Mouse (Mus musculus) kidney, postnatal 36 days (tissue): Measurements from ENCODE around the gene B4galt2.

Experiments
- DNase-seq, 2 experiments: peaks; one replicate each; pipeline ENCODE4 v3.0.0; 2021 to 2022; ENCODE audit warnings: mixed read lengths in 2 of 2

B4galt2 gene

GRCm38 (mm10) chr4:117882701-117883691 lies at the start of gene B4galt2:
TSS of gene B4galt2 (minus strand) at chr4:117883487.
- peak; percentile 22 to 58 for DNase-seq

- peak; percentile 68 to 82 for DNase-seq
Measured at GRCm38 (mm10) chr4:117929391-117929881, 46.1 kb upstream of the B4galt2 start, which contains the start of gene Artn. TSS of gene Artn (minus strand) at chr4:117929763.

GRCm38 (mm10) chr4:117928699-117929241 lies 45.5 kb upstream of the B4galt2 start:
- DNase-seq: peak; percentile 64 to 81

DNA sequence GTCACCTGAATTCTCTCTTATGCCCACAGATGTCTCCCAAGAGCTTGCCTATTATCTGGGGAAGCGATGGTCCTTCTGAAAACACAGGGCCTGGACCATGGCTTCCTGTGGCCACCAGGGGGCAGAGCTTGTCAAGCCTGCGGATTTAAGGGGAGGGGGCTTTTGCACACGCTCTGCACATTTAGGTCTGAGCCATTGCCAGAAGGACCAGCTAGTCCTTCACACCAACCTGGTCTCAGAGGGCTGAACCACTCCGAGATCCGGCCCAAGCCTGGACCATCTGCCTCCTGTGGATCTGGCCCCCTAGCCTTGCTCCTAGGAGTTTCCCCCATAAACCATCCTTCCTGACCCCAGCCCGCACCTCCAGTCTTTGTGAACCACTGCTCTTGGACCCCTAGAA lies 44.9 kb upstream of the B4galt2 start:
- peak; percentile 7 to 55 for DNase-seq

DNA sequence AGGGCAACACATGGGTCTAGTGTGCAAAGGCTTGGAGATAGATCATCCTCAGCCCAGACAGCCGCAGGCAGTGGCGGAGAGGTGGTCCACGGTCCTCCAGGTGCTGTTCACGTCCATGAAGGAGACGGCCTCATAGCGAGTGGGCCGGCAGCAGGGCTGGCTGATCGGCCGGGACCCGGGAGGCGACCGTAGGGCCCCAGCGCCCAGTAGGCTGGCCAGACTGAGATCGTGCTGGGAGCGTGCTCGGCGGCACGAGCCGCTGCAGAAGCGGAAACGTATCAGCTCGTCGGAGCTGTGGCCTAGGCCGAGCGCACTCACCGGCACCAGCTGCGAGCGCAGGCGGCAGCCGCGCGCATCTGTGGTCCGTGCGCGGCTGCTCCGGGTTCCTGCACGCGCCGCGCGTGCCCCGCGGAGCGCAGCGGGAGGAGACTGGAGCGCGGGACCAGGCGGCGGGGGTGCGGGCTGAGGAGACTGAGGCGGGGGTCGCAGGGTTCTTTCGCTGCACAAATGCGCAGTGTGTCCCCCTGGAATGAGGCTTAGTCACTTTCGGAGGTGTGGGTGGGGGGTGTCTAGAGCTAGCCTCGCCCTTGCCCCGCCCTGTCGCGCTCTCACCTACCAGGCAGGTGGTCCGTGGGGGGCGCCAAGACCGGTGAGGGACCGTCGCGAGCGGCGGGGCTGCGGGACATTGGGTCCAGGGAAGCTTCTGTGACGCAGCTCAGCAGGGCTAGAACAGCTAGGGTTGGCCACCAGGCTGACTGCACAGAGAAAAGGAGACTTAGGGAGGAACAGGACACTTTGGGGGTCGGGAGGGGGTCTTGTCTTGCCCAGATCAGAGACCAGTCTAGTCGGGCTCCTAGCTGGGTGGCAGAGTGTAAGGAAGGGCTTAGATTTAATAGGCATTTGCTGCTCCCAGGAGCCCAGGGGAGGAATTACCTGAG lies 43.5 kb upstream of the B4galt2 start:
- DNase-seq: peak; percentile 16 to 50

DNA sequence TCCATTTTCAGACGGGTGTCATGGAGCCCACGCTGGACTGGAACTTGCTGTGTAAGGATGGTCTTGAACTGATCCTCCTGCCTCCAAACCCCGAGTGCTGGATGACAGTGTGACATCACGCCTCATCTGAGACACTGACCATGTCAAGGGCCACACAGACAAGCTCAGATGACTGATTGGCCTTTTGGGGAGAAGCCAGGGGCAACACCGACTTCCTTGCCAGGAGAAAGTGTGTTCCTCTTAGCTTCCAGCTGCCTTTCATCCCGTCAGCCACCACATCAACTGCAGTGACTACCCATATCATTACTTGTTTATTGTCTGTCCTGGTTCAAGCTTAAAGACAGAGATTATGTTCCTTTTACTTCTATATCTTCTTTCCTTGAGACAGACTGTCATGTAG lies 41.6 kb upstream of the B4galt2 start:
- DNase-seq: no peak

- no peak for DNase-seq
Measured at GRCm38 (mm10) chr4:117923450-117923849, 40.2 kb upstream of the B4galt2 start.

DNA sequence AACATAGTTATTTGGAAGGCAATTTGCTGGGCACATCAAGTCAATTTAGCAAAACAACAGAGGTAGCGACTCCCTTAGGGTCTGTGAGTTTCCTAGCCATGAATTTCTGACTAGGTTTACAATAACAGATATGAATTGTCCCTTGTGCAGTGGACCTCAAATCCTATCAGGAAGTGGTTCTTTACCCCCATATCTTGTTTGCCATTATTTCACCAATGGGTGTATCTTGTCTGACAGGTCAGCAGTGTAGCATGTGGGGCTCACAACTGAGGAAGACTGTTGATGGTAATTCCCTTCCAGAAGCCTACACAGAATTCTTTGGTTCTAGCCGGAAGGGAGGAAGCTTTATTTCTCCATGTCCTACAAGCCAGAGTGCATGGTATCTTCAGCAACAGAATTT lies 38.1 kb upstream of the B4galt2 start:
- DNase-seq: no peak

DNA sequence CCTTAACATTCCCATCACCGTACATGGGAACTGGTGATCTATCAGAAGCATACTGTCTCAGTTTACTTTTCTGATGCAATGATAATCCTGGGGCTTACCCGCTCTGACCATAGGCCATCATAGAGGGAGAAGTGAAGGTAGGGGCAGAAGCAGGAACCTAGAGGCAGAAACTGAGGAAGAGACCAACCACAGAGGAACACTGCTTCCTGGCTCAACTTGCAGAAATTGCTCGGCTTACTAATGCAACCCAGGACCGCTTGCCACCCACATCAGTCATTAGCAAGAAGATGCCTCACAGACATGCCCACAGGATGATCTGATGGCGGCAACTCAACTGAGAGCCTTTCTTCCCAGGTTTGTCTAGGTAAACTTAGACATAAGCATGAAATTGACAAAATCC lies 35.5 kb upstream of the B4galt2 start:
- DNase-seq: no peak

DNA sequence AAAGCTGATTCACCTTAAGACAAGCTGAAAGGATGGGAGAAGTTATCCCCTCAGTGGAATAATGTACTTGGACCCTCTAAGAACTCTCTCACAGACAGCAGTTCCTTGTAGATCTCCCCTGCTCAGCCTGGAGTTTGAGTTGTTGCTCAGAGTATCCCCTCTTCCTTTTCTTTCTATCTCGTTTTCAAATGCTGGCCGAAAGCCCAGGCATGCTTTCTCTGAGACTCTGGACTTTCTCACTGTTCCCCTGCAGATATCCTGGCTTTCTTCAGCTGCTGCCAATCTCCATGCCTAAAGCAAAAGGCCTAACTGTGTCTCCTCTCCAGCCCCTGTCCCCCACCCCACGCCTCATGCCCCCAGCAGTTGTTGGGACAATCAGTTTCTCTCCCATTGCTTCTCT lies 35.0 kb upstream of the B4galt2 start:
- peak; percentile 34 to 68 for DNase-seq

DNA sequence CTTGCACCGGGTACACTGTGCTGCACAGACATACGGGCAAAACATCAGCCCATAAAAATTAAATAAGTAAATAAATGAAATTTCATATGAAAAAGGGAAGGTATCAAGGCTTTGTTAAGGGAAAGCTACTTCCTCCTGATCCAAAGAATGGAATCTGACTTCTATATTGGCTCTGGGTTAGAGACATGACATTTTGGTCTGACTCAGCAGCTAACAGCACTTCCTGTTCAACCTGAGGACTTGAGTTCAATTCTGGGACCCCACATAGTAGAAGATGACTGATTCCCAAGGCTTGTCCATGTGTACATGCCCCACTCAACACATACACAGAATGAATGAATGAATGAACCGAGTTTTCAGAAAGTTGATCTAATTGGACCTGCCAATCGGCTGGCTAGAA lies 34.6 kb upstream of the B4galt2 start:
- no peak for DNase-seq

DNA sequence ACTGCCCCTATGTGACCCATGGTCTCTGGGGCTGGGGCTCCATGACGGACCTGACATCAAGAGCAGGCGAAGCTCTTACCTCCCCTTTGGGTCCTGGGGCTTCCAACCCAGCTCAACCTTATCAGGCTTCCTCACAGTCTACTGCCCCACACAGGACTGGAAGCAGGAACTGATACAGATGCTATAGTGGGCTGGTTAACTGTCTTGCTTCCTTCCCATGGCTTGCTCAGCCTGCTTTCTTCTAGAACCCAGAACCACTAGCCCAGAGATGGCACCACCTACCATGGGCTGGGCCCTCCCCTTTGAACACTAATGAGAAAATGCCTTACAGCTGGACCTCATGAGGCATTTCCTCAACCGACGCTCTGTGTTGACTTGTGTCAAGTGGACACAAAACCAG lies 34.1 kb upstream of the B4galt2 start:
- no peak for DNase-seq

DNA sequence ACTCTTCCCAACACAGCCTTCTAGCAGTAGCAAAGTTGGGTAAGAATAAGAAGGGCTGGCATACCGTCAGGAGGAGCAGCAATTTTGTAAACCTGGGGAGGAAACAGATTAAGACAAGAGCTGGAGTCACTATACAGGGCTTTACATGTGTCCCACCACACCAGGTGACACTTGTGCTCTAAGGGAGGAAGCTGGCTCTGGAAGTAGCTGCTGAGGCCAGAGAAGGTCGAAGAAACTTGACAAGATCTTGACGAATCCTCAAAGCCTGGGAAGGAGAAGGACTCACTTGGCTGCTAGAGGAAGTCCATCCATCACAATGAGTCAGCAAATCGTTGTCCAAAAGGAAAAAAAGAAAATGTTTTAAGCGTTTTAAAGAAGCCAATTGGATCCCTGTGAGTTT lies 33.1 kb upstream of the B4galt2 start:
- no peak for DNase-seq

DNA sequence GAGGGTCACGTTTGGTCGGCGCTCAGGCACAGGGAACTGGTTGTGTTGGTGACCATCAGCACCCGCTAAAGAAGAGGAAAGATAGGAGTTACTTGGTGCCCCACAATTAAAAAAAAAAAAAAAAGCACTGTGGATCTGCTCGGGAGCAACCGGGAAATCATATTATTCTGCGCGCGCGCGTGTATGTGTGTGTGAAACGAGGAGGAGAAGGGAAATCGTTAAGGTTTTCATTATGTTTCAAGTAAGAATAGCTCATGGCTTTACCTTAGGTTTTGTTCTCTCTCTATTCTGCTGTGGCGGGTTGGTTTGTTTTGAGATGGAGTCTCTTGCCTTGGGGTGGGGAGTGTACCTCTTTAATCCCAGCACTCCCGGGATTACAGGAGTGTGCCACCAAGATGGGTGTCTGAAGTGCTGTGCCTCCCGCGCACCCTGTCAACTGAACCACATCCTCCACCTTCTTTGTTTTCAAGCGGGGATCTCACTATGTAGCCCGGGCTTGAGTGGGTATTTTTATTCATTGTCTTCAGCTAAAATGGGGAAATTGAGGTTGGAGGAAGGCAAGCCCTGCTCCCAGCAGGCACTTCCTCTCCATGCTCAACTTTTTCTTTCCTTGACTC lies 32.3 kb upstream of the B4galt2 start:
- peak in 1 of 2 experiments; percentile 31 for DNase-seq

- peak; percentile 90 to 95 for DNase-seq
Measured at GRCm38 (mm10) chr4:117914591-117915442, 31.5 kb upstream of the B4galt2 start, which contains the start of gene Ipo13. TSS of gene Ipo13 (minus strand) at chr4:117914999.

DNA sequence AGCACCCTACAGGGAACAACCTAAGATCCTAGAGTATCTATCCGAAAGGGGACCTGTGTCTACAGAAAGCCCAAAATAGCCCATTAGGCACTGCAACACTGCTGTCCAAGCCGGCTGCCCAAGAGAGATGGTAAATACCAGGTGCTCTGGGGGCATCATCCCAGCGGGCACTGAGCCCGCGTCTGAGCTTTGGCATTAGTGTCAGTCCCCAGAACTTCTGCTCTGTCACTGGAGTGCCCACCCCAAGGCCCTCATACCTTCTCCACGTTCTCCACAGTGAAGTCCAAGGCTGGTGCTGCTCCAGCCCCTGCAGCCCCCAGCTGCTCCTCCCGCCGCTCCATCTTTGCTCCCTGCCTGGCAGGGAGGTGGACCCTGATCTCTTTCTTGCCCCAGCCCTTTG lies 30.7 kb upstream of the B4galt2 start:
- no peak for DNase-seq

DNA sequence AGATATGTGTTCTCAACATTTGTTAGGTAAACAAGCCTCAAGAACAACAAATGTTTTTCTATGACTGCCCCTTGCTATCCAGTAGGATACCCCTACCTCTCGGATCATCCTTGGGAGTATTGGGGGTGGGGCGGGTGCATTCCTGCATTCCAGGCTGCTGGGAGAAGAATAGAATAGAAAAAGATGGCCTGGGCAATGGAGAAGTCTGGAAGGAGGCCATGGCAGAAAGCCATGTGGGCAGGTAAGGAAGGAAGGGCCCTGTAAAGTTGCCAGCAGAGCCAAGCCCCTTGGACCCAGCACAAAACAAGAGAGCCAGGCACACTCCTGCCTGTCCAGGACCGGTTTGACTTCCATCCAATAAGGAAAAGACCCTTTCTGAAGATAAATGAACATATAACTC lies 30.1 kb upstream of the B4galt2 start:
- peak; percentile 77 to 85 for DNase-seq

- DNase-seq: no peak
Measured at GRCm38 (mm10) chr4:117912685-117913273, 29.5 kb upstream of the B4galt2 start.

DNA sequence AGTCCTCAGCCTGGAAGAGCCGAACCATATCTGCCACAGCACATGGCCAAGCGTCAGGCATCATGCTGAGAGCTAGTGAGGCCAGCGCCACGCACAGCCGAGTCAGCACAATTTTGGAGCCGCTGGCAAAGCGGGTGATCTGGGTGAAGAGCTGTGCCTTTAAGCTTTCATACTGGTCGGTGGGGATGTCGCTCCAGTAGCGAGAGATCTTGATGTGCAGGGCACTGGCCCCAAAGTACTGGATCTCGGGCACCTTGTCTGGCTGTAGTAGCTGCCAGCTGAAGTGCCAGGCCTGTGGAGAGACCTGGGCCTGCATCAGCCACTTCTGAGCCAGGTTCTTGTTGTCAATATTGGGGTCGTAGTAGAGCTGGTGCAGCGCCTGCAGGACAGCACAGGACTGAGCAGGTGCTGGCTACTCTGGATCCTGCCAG lies 28.9 kb upstream of the B4galt2 start:
- no peak for DNase-seq

GRCm38 (mm10) chr4:117908834-117909453 lies 25.7 kb upstream of the B4galt2 start:
- no peak for DNase-seq
